Mouse (Mus musculus) embryonic fibroblast, embryonic 13.5 days (primary cell): ENCODE results near the gene Neil1.

Experiments
- CTCF ChIP-seq: IDR thresholded peaks from 2 replicates; pipeline ENCODE4 v1.5.1; 2011; ENCODE audit warnings: mild to moderate bottlenecking, control low read depth, low read length, moderate library complexity, borderline replicate concordance; ENCODE audit not compliant: insufficient read depth
- POLR2A ChIP-seq: IDR thresholded peaks from 2 replicates; pipeline ENCODE4 v1.6.1; 2011; ENCODE audit warnings: low read depth, mild to moderate bottlenecking, control low read depth, low read length, moderate library complexity

GRCm38 (mm10) chr9:57163137-57163536 lies 15.0 kb upstream of the Neil1 start:
- TF ChIP-seq CTCF (no peak), POLR2A (no peak)
